Mouse (Mus musculus): ENCODE results near the gene Plekhm2.

DNA sequence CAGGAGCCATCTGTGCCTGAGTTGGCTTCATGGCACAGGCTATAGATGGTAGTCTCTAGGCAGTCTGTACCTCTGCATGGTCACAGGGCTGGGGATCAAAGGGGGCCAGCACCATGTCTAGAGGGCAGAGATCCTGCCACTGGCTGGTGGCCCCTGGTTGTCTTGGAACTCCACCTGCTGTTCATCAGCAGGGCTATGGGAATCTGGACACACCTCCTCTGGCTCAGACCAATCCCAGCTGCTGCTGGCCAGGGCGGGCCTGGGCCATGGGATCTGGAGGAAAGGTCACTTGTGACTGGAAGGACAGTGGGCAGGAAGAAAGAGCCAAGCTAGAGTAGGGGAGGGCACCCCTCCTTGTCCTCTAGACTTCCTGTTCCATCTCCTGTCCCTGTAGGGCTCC, 41.0 kb downstream of the Plekhm2 start, which contains the start of gene Slc25a34:
- TF ChIP-seq CTCF (IDR thresholded peaks at IDR 0.05; ENCODE audit: control insufficient read depth, insufficient read depth, insufficient replicate concordance, low read depth, low read length) (no peak), POLR2A (IDR thresholded peaks at IDR 0.05; ENCODE audit: control insufficient read depth, low read depth, low read length) (peak; percentile 38; the same call in 1 of the 2 replicates)
